In genomic region chr5:145114071-145114605, GRCm38 (mm10) we compare ENCODE assay signal across 8 mouse cellular contexts. TPM values are rescaled to one million over a fixed set of nuclear protein-coding genes. Genes with fewer than 3 reads are reported as not detected.
DNase-seq lines count a peak whose midpoint lies in the region; ATAC-seq and TF ChIP-seq lines count a peak whose summit lies in the region.

Gene Arpc1b, plus strand, starts transcription at chr5:145114215.

- under 1% methylated on average over 38 of the region's 53 CpGs for WGBS in forebrain, embryonic 12.5 days
- WGBS in lung, postnatal 0 days: under 1% methylated on average over 37 of the region's 53 CpGs

- H3K4me1 ChIP-seq in forebrain, embryonic 12.5 days: peaks cover 11% of the 10 kb centered on the region; the same call in 1 of the 2 replicates
- peaks cover 3% of the 10 kb centered on the region; the same call in 1 of the 2 replicates for H3K4me1 ChIP-seq in lung, postnatal 0 days (ENCODE audit: insufficient read depth, low read depth, low read length)

- no peak for TF ChIP-seq CTCF in layer of hippocampus, adult 2 months (conservative IDR thresholded peaks at IDR 0.05)
- no peak for TF ChIP-seq CTCF in lung, postnatal 0 days (IDR thresholded peaks at IDR 0.05)

- no peak for TF ChIP-seq EP300 in lung, postnatal 0 days (IDR thresholded peaks at IDR 0.05)

- peak within 1 kb of the TSS; percentile 60 for H3K9ac ChIP-seq in forebrain, embryonic 12.5 days
- peak within 1 kb of the TSS; percentile 69 for H3K9ac ChIP-seq in lung, postnatal 0 days (replicated peaks; ENCODE audit: low read depth)

- H3K27me3 ChIP-seq in forebrain, embryonic 12.5 days: peaks cover 39% of the 10 kb centered on the region
- no peaks in the 10 kb centered on the region for H3K27me3 ChIP-seq in lung, postnatal 0 days (replicated peaks; ENCODE audit: insufficient read depth, low read length)

- peak within 1 kb of the TSS; percentile 53 for H3K4me3 ChIP-seq in forebrain, embryonic 12.5 days (replicated peaks)
- peak within 1 kb of the TSS; percentile 58 for H3K4me3 ChIP-seq in layer of hippocampus, adult 2 months
- peak within 1 kb of the TSS; percentile 84 for H3K4me3 ChIP-seq in lung, postnatal 0 days (ENCODE audit: low read depth, low read length)

- no peak within 1 kb of the TSS for H3K27ac ChIP-seq in forebrain, embryonic 12.5 days
- H3K27ac ChIP-seq in layer of hippocampus, adult 2 months: peak within 1 kb of the TSS; percentile 78
- H3K27ac ChIP-seq in lung, postnatal 0 days (ENCODE audit: low read length): peak within 1 kb of the TSS; percentile 88

- H3K9me3 ChIP-seq in forebrain, embryonic 12.5 days: no peaks in the 10 kb centered on the region
- H3K9me3 ChIP-seq in lung, postnatal 0 days (ENCODE audit: low read length): no peaks in the 10 kb centered on the region

- intact Hi-C loops in heart, postnatal 36 days (cut with DNase I): loop anchor here (5.0 kb wide), 1 partner anchor 42 kb away; no protein-coding TSS in a partner anchor

- ATAC-seq in forebrain, embryonic 12.5 days (ENCODE audit: low FRiP score): peak; percentile 62; the same call in 1 of the 2 replicates
- peak; percentile 84 for ATAC-seq in lung, postnatal 0 days

- peaks cover 16% of the 10 kb centered on the region for H3K36me3 ChIP-seq in forebrain, embryonic 12.5 days (replicated peaks)
- peaks cover 5% of the 10 kb centered on the region; the same call in 1 of the 2 replicates for H3K36me3 ChIP-seq in lung, postnatal 0 days (ENCODE audit: insufficient read depth, low read length)

- peak within 1 kb of the TSS; percentile 70 for H3K4me2 ChIP-seq in forebrain, embryonic 12.5 days
- H3K4me2 ChIP-seq in lung, postnatal 0 days (replicated peaks; ENCODE audit: low read depth, low read length): peak within 1 kb of the TSS; percentile 81

- DNase-seq in A20 (ENCODE audit: low read depth, low spot score): peak; percentile 91
- peak; percentile 86 to 90 for DNase-seq in adrenal gland, adult (ENCODE audit: inconsistent age in 2 of 2, low spot score in 1 of 2)
- DNase-seq in heart, postnatal 36 days: peak; percentile 77 to 83
- no peak for DNase-seq in layer of hippocampus, adult 2 months (ENCODE audit: low spot score in 2 of 2)
- peak; percentile 90 for DNase-seq in lung, postnatal 0 days (ENCODE audit: low spot score)
- peak; percentile 42 for DNase-seq in ovary, postnatal 10 days (ENCODE audit: low spot score)
- peak; percentile 75 for DNase-seq in urinary bladder, postnatal 25 days (ENCODE audit: low spot score)

RNA-seq across cellular contexts. Expression of gene Arpc1b, which starts in this region (rescaled TPM):
- 52.2 and 65.6 TPM in 2 replicates for polyA plus RNA-seq in forebrain, embryonic 12.5 days (2016; fragmentation: Nextera tagmentation; extraction: Ambion mirVana)
- total RNA-seq in heart, postnatal 36 days (2021): 10 to 100 TPM; 71.7 to 84.7 TPM
- total RNA-seq in layer of hippocampus, adult 2 months (2021): 10 to 100 TPM; 17.7 to 19.4 TPM
- polyA plus RNA-seq in lung, postnatal 0 days (2015; fragmentation: Nextera tagmentation; extraction: Ambion mirVana): 451 and 467 TPM in 2 replicates

Comparison
In these comparisons a context has a peak if more than half of its experiments do, and no peak if none do; other contexts are left out.
1. DNase-seq: peak in A20 (single experiment), adrenal gland, adult (2 of 2), heart, postnatal 36 days (2 of 2), lung, postnatal 0 days (single experiment), ovary, postnatal 10 days (single experiment) and urinary bladder, postnatal 25 days (single experiment); none in layer of hippocampus, adult 2 months (0 of 2).
2. Peak in every context shown above with its lines, with median percentiles within 50 percentile points of each other: H3K4me3 ChIP-seq.